Mouse (Mus musculus) limb, embryonic 13.5 days (tissue): ENCODE measurements at regions not wholly inside any gene's neighbourhood (a gene's known extent, or its start where the extent isn't known, plus 50 kb on each side); places are given as distances from the start of the nearest gene placed in this dataset.

Experiments used
- ATAC-seq: fragments of 200-750 bp; cut with Nextera tagmentation; 2 replicates; pipeline ENCODE4 v1.8.0; 2017; ENCODE audit warnings: low read depth, moderate number of reproducible peaks, moderate TSS enrichment; ENCODE audit not compliant: low FRiP score
- H3K27ac ChIP-seq: fragments of 300-500 bp; sonication (generic); 2 replicates; pipeline ENCODE4 v1.5.1; 2015; ENCODE audit warnings: inconsistent platforms, mild to moderate bottlenecking, moderate library complexity
- H3K27me3 ChIP-seq: fragments of 300-500 bp; sonication (generic); 2 replicates; pipeline ENCODE4 v1.6.1; 2015; ENCODE audit warnings: mild to moderate bottlenecking, inconsistent platforms
- H3K36me3 ChIP-seq: fragments of 300-500 bp; sonication (generic); 2 replicates; pipeline ENCODE4 v1.6.1; 2015; ENCODE audit warnings: inconsistent platforms, mild to moderate bottlenecking, moderate library complexity
- H3K4me1 ChIP-seq: fragments of 300-500 bp; sonication (generic); 2 replicates; pipeline ENCODE4 v1.6.1; 2015; ENCODE audit warnings: inconsistent platforms
- H3K4me2 ChIP-seq: fragments of 300-500 bp; sonication (generic); replicated peaks from 2 replicates; pipeline ENCODE4 v1.6.1; 2015; ENCODE audit warnings: inconsistent platforms, mild to moderate bottlenecking, moderate library complexity
- H3K4me3 ChIP-seq: fragments of 300-500 bp; sonication (generic); 2 replicates; pipeline ENCODE4 v1.5.1; 2015; ENCODE audit warnings: moderate library complexity, mild to moderate bottlenecking, inconsistent platforms
- H3K9ac ChIP-seq: fragments of 300-500 bp; sonication (generic); 2 replicates; pipeline ENCODE4 v1.6.1; 2015; ENCODE audit warnings: mild to moderate bottlenecking, inconsistent platforms
- H3K9me3 ChIP-seq: fragments of 300-500 bp; sonication (generic); 2 replicates; pipeline ENCODE4 v1.6.1; 2016; ENCODE audit warnings: inconsistent platforms
- WGBS: fragments of 180-500 bp; shearing (Covaris S2); methylation state at CpG from one replicate; pipeline ENCODE4 v1.1.7; 2015; 5-methylcytosine and 5-hydroxymethylcytosine counted together

DNA sequence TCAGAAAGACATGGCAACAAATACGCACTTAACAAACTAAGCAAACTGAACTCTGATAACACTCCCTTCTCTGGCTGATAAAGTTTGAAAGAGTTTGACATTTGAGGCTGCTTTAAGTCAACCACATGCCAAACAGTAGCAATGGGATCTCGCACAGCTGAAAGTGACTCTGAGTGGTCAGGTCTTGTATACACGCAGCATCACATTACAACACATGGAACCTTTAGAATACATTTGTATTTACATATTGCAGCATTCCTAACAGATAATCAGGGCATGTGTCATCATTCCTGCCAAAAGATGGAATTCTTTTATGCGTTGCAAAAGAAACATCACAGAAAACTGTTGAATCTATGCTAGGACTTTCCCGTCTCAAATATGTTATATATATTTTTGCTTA is 251.5 kb downstream of the Hdgfl1 start:
- 82% methylated on average over 5 of the region's 5 CpGs for WGBS
- no peak overlapping the region for H3K27ac ChIP-seq
- H3K9me3 ChIP-seq, result no peaks in the 10 kb centered on the region
- ATAC-seq, result no peak
- H3K27me3 ChIP-seq, result no peaks in the 10 kb centered on the region
- H3K9ac ChIP-seq, result no peak overlapping the region
- H3K4me1 ChIP-seq, result no peaks in the 10 kb centered on the region
- H3K36me3 ChIP-seq, result no peaks in the 10 kb centered on the region
- H3K4me3 ChIP-seq, result no peak overlapping the region
- H3K4me2 ChIP-seq, result no peak overlapping the region

DNA sequence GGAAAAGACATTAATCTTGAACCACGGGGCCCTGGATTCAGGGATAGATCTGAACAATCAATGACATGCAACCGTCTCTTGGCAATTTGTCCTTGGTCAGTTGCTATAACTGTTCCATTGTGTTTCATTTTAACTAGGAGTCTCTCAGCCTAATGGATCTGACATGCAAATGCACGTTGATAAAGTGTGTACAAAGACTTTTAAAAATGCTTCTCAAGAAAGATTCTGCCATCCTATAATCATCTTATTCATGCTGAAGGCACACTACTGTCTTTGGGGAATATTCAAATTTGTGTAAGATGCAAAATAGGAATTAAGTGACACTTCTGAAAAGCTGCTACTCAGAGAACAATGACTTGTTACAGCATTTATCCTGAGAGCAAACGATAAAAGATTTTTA is 252.3 kb downstream of the Hdgfl1 start:
- H3K9me3 ChIP-seq, result no peaks in the 10 kb centered on the region
- 78% methylated on average over 4 of the region's 4 CpGs for WGBS
- H3K9ac ChIP-seq, result no peak overlapping the region
- H3K27ac ChIP-seq, result no peak overlapping the region
- H3K4me1 ChIP-seq, result no peaks in the 10 kb centered on the region
- no peaks in the 10 kb centered on the region for H3K36me3 ChIP-seq
- no peak for ATAC-seq
- no peak overlapping the region for H3K4me2 ChIP-seq
- no peaks in the 10 kb centered on the region for H3K27me3 ChIP-seq
- no peak overlapping the region for H3K4me3 ChIP-seq

DNA sequence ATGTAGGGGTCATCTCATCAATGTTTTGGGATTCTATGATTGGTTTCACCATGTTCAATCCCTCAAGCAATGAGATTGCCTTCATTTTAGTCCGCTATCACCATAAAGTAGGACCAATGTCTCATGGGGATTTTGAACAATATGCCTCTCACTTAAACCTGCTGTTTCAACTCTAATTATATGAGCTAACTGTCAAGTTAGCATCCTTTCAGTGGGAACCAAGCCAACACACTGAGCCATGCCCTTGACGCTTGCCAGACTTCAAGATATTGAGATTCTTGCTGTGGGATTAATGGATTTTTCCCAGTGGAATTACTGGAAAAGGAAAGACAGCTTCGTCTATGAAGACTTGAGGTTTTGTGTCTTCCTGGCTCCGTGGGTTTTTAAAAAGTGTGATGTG is 259.5 kb downstream of the Hdgfl1 start:
- ATAC-seq, result no peak
- no peaks in the 10 kb centered on the region for H3K27me3 ChIP-seq
- no peak overlapping the region for H3K4me3 ChIP-seq
- 79% methylated on average over 4 of the region's 4 CpGs for WGBS
- no peaks in the 10 kb centered on the region for H3K9me3 ChIP-seq
- no peaks in the 10 kb centered on the region for H3K36me3 ChIP-seq
- no peak overlapping the region for H3K9ac ChIP-seq
- no peaks in the 10 kb centered on the region for H3K4me1 ChIP-seq
- H3K27ac ChIP-seq, result no peak overlapping the region
- H3K4me2 ChIP-seq, result no peak overlapping the region

DNA sequence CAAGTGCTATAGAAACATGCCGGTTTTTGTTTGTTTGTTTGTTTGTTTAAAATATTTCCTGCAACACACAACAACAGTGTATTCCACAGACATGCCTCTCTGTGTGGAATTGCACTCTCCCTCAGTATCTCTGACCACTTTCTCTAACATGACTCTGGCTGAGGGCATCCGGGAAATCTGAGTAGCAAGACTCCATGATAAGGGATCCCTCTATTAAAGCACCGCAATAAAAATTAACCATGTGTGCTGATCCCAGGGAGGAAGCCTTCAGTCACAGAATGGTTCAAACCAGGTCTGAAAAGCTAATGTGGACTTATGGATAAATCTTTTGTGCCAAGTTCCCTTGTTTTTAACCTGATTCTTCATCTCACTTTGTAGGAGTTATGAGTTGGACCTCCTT is 260.1 kb downstream of the Hdgfl1 start:
- H3K4me3 ChIP-seq, result no peak overlapping the region
- H3K27ac ChIP-seq, result no peak overlapping the region
- no peaks in the 10 kb centered on the region for H3K36me3 ChIP-seq
- no peaks in the 10 kb centered on the region for H3K27me3 ChIP-seq
- 80% methylated on average over 3 of the region's 3 CpGs for WGBS
- no peak overlapping the region for H3K9ac ChIP-seq
- no peaks in the 10 kb centered on the region for H3K4me1 ChIP-seq
- H3K9me3 ChIP-seq, result no peaks in the 10 kb centered on the region
- ATAC-seq, result no peak
- H3K4me2 ChIP-seq, result no peak overlapping the region

DNA sequence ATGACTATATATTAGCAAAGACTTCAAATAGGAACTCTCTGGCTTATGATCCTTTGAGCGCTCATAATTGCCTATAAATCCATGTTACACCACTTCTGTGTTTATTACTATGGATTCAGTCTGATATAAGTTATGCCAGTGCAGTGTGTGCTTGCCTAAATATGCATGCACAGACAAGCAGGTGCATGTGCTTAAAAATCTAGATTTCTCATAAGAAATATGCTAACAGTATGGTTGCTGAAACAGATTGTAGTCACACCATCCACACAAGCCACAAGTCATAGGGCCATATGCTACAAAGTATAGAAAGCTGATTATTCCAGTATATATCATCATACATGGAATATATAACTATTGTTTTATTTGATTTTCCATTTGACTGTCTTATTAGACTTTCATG is 266.2 kb downstream of the Hdgfl1 start:
- H3K27ac ChIP-seq, result no peak overlapping the region
- ATAC-seq, result no peak
- no peaks in the 10 kb centered on the region for H3K36me3 ChIP-seq
- no peak overlapping the region for H3K4me2 ChIP-seq
- no peaks in the 10 kb centered on the region for H3K9me3 ChIP-seq
- 83% methylated on average over 1 of the region's 1 CpGs for WGBS
- no peaks in the 10 kb centered on the region for H3K4me1 ChIP-seq
- H3K4me3 ChIP-seq, result no peak overlapping the region
- no peak overlapping the region for H3K9ac ChIP-seq
- no peaks in the 10 kb centered on the region for H3K27me3 ChIP-seq

DNA sequence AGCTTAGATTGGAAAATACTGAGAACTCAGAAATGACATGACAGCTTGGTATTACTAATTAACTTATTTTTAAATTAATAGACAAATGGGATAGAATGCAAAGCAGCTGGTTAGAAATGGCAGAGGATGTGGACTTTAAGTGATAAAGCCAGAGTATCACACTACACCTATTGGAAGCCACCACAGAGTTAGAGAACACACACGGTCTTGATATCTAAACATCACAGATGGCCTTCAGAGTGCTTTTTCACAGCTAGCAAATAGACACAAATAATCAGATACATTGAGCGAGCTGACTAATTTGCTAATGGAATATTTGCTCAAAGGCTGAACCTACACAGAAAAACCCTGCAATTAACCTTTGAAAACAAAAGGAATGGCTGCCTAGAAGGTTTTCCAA is 272.9 kb downstream of the Hdgfl1 start:
- WGBS, result 83% methylated on average over 2 of the region's 2 CpGs
- H3K4me2 ChIP-seq, result no peak overlapping the region
- H3K9ac ChIP-seq, result no peak overlapping the region
- no peaks in the 10 kb centered on the region for H3K27me3 ChIP-seq
- ATAC-seq, result no peak
- no peak overlapping the region for H3K4me3 ChIP-seq
- no peaks in the 10 kb centered on the region for H3K9me3 ChIP-seq
- H3K27ac ChIP-seq, result no peak overlapping the region
- H3K36me3 ChIP-seq, result no peaks in the 10 kb centered on the region
- H3K4me1 ChIP-seq, result no peaks in the 10 kb centered on the region

DNA sequence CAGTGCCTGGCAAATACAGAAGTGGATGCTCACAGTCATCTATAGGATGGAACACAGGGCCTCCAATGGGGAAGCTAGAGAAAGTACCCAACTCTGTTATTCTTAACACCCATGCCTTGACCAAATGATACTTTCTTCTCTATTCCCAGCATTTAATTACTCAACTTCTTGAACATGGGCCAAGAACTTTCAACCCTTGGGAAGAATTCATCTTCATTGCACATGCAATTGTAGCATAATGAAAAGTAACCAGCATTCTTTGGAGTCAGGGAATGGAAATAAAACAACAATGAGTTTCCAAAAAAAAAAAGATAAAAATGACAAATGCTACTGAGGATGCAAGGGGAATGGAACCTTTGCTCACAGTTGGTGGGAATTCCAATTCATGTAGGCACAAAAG is 274.1 kb downstream of the Hdgfl1 start:
- Histone ChIP-seq H3K4me3 (no peak overlapping the region), H3K4me1 (no peaks in the 10 kb centered on the region), H3K36me3 (no peaks in the 10 kb centered on the region), H3K9ac (no peak overlapping the region), H3K27me3 (no peaks in the 10 kb centered on the region), H3K9me3 (no peaks in the 10 kb centered on the region), H3K27ac (no peak overlapping the region), H3K4me2 (no peak overlapping the region)
- no peak for ATAC-seq

DNA sequence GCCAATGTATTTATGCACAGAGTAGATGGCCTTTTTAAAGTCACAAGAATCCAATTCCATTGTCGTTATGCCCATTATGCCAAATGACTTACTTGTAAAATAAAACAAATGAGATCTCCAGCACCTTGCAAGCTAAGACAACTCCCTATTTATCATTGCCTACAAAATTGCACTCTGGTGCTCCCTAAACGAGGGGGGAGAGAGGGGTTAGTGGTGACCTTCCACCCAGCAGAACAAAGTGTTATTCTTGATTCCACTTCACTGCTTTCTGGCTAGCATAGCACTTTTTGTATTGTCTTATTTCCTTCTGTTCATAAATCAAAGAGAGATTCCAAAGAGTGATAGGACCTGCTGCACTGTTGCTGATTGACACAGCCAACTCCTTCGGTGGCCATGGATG is 300.6 kb downstream of the Hdgfl1 start:
- Histone ChIP-seq H3K9me3 (no peaks in the 10 kb centered on the region), H3K9ac (no peak overlapping the region), H3K36me3 (no peaks in the 10 kb centered on the region), H3K27ac (no peak overlapping the region), H3K4me2 (no peak overlapping the region), H3K4me1 (no peaks in the 10 kb centered on the region), H3K27me3 (no peaks in the 10 kb centered on the region), H3K4me3 (no peak overlapping the region)
- 63% methylated on average over 3 of the region's 3 CpGs for WGBS
- no peak for ATAC-seq

DNA sequence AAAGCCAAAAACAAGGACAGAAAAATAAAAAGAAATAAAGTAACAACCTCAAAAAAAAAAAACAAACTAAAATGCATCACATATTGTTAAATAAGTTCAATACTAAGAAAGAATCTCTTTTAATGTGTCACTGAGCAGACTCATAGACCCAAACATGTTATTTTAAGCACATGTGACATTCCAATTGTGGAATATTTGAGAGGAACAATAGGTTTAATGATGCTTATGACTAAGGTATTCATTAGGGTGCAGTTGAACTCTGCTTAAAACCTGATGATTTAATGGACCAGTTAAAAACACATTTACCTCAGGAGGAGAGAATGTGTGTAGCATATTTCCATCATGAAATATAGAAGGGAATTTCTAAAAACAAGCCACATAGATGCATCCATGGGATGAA is 302.4 kb downstream of the Hdgfl1 start:
- no peaks in the 10 kb centered on the region for H3K9me3 ChIP-seq
- no peaks in the 10 kb centered on the region for H3K36me3 ChIP-seq
- H3K4me2 ChIP-seq, result no peak overlapping the region
- no peaks in the 10 kb centered on the region for H3K27me3 ChIP-seq
- H3K9ac ChIP-seq, result no peak overlapping the region
- ATAC-seq, result no peak
- H3K4me3 ChIP-seq, result no peak overlapping the region
- H3K4me1 ChIP-seq, result no peaks in the 10 kb centered on the region
- H3K27ac ChIP-seq, result no peak overlapping the region

DNA sequence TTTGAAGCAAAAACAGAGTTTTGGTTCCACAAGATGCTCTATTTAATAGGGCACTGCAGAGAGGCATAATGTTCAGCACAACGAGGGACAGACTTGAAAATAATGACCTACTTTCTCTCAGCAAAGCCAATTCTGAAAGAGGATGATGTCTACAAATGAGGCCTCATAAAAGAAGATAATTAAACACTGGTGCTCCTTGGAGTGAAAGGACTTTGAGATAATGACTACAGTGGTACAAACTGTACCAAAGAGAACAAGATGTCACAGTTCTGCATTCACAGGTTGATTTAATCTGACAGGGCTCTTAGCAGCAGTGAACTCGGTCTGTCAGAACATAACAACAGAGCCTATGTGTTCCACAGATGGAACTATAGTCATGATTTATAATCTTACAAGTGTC is 305.4 kb downstream of the Hdgfl1 start:
- no peaks in the 10 kb centered on the region for H3K4me1 ChIP-seq
- H3K4me3 ChIP-seq, result no peak overlapping the region
- no peaks in the 10 kb centered on the region for H3K9me3 ChIP-seq
- WGBS, result 30% methylated on average over 2 of the region's 2 CpGs
- H3K27me3 ChIP-seq, result no peaks in the 10 kb centered on the region
- no peak overlapping the region for H3K27ac ChIP-seq
- no peak for ATAC-seq
- no peak overlapping the region for H3K9ac ChIP-seq
- H3K4me2 ChIP-seq, result no peak overlapping the region
- no peaks in the 10 kb centered on the region for H3K36me3 ChIP-seq

DNA sequence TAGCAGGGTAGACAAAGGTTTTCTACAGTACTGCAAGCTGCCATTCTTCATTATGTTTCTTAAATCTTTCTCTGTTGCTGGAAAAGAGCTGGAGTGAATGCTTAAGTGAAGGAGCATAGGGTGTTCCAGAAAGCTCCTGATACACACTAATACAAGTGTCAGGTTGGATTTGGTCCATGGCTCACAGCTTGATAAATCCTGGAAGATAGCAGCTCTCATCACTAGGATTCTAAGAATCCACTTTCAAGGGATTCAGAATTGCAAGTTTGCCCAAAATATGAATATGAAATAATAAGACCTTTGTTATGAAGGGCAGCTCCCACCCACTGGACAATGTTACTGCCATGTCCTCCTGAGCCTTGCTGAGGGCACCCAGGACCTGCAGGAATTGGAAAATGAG is 305.9 kb downstream of the Hdgfl1 start:
- no peaks in the 10 kb centered on the region for H3K4me1 ChIP-seq
- H3K9me3 ChIP-seq, result no peaks in the 10 kb centered on the region
- ATAC-seq, result no peak
- no peak overlapping the region for H3K4me3 ChIP-seq
- H3K36me3 ChIP-seq, result no peaks in the 10 kb centered on the region
- no peak overlapping the region for H3K4me2 ChIP-seq
- H3K27ac ChIP-seq, result no peak overlapping the region
- H3K27me3 ChIP-seq, result no peaks in the 10 kb centered on the region
- H3K9ac ChIP-seq, result no peak overlapping the region

DNA sequence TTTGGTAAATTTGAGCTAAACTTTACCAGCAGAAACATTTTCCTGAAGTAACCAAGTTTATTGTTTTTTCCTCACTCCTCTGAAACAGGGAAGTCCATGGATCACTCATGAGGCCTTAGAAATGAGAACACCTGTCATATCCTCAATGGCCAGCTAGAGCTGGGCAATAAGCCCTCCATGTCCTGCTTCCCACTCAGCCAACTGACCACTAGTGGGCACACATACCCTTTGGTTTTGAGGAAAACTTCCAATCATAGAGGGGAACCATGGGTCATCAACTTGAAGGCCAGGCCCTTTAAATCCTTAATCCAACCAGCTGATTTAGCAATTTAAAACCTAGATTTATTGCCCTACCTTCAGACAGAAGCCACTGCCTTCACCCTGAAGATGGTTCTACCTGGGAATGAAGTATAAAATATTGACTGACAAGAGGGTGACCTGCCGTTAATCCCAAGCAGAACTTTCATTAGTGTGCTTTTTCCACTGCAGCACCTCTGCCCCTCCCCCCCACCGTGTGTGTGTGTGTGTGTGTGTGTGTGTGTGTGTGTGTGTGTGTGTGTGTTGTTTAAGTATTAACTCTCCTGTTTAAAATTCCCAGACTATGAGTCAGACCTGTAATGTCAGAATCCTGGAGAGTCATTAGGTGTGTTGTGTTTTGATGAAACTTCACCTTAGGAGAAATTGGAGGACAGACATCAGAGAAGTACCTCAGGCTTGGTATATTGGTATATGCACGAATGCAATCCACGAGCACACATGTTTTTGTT is 312.3 kb downstream of the Hdgfl1 start:
- ATAC-seq, result no peak
- H3K4me3 ChIP-seq, result no peak overlapping the region
- WGBS, result 66% methylated on average over 4 of the region's 4 CpGs
- H3K4me1 ChIP-seq, result no peaks in the 10 kb centered on the region
- H3K27ac ChIP-seq, result no peak overlapping the region
- no peak overlapping the region for H3K9ac ChIP-seq
- 0 out of 2 replicates have a peak, but pooled peaks cover 3% of the 10 kb centered on the region for H3K9me3 ChIP-seq
- H3K4me2 ChIP-seq, result no peak overlapping the region
- H3K36me3 ChIP-seq, result no peaks in the 10 kb centered on the region
- no peaks in the 10 kb centered on the region for H3K27me3 ChIP-seq

DNA sequence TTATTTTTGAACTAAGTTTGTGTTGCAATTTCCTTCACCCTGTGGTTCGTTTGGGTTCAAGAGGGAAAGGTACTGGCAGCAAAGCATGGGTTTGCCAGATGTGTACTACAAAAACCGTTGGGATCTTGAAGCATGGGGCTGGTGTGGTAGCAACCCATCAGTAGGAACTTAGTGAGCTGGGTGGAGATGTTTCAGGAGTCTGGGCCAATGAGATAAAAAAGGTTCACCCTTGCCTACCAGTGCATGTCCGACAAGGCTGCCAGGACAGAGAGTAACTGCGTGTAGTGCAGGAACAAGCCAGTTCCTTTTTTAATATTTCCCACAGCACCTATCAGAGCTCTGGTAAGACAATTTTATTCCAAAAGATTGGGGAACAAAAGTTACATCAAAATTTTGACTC is 343.3 kb downstream of the Hdgfl1 start:
- Histone ChIP-seq H3K9me3 (no peaks in the 10 kb centered on the region), H3K27me3 (no peaks in the 10 kb centered on the region), H3K36me3 (no peaks in the 10 kb centered on the region), H3K27ac (no peak overlapping the region), H3K9ac (no peak overlapping the region), H3K4me1 (no peaks in the 10 kb centered on the region), H3K4me3 (no peak overlapping the region), H3K4me2 (no peak overlapping the region)
- ATAC-seq, result no peak
- WGBS, result 77% methylated on average over 4 of the region's 4 CpGs
